Mouse (Mus musculus): ENCODE data around the gene Smarca4. TPM values are rescaled to one million over a fixed set of nuclear protein-coding genes. Genes with fewer than 3 reads are reported as not detected.

Smarca4 gene
- polyA plus RNA-seq, 1 experiment from 2014 or later = 83.2 TPM

GRCm38 (mm10) chr9:21605865-21606264 is 10.1 kb upstream of the Smarca4 start:
- no peaks in the 10 kb centered on the region for H3K9me3 ChIP-seq
- no peak overlapping the region for H3K27ac ChIP-seq
- ATAC-seq (ENCODE audit: borderline replicate concordance, extremely low read depth, low FRiP score, low TSS enrichment) = no peak
- WGBS = 70% methylated on average over 5 of the region's 5 CpGs
- no peaks in the 10 kb centered on the region for H3K4me1 ChIP-seq
- no peak overlapping the region for H3K9ac ChIP-seq
- no peaks in the 10 kb centered on the region for H3K27me3 ChIP-seq
- H3K4me3 ChIP-seq = no peak overlapping the region
- no peaks in the 10 kb centered on the region for H3K36me3 ChIP-seq
- H3K4me2 ChIP-seq = no peak overlapping the region

- no peak for ATAC-seq (ENCODE audit: borderline replicate concordance, extremely low read depth, low FRiP score, low TSS enrichment)
- 65% methylated on average over 1 of the region's 1 CpGs for WGBS
Measured at GRCm38 (mm10) chr9:21606648-21607047, 9.3 kb upstream of the Smarca4 start.

GRCm38 (mm10) chr9:21609861-21610260 is 6.1 kb upstream of the Smarca4 start:
- Histone ChIP-seq H3K27me3 (no peaks in the 10 kb centered on the region), H3K4me3 (no peak overlapping the region), H3K27ac (no peak overlapping the region), H3K36me3 (no peaks in the 10 kb centered on the region), H3K4me2 (no peak overlapping the region), H3K9ac (no peak overlapping the region), H3K9me3 (no peaks in the 10 kb centered on the region), H3K4me1 (peaks cover 2% of the 10 kb centered on the region; the same call in 1 of the 2 replicates)
- WGBS = 92% methylated on average over 1 of the region's 1 CpGs
- ATAC-seq (ENCODE audit: borderline replicate concordance, extremely low read depth, low FRiP score, low TSS enrichment) = no peak

More at GRCm38 (mm10) chr9:21606648-21607047, 9.3 kb upstream of the Smarca4 start:
- Histone ChIP-seq H3K9me3 (no peaks in the 10 kb centered on the region), H3K4me1 (no peaks in the 10 kb centered on the region), H3K27ac (no peak overlapping the region), H3K4me3 (no peak overlapping the region), H3K4me2 (no peak overlapping the region), H3K36me3 (no peaks in the 10 kb centered on the region), H3K9ac (no peak overlapping the region), H3K27me3 (no peaks in the 10 kb centered on the region)

- H3K4me1 ChIP-seq = peaks cover 19% of the 10 kb centered on the region
- H3K4me3 ChIP-seq = peak overlapping the region; percentile 81
- no peaks in the 10 kb centered on the region for H3K36me3 ChIP-seq
- 67% methylated on average over 15 of the region's 15 CpGs for WGBS
- peak overlapping the region; percentile 97 for H3K27ac ChIP-seq
- no peaks in the 10 kb centered on the region for H3K27me3 ChIP-seq
- ATAC-seq (ENCODE audit: borderline replicate concordance, extremely low read depth, low FRiP score, low TSS enrichment) = no peak
- H3K4me2 ChIP-seq = peak overlapping the region; percentile 79
- peak overlapping the region; percentile 72 for H3K9ac ChIP-seq
- H3K9me3 ChIP-seq = no peaks in the 10 kb centered on the region
Measured at GRCm38 (mm10) chr9:21614864-21615616, 929 bp upstream of the Smarca4 start.

GRCm38 (mm10) chr9:21616232-21616781 is 338 bp downstream of the Smarca4 start:
- H3K4me2 ChIP-seq = peak overlapping the region; percentile 68
- H3K4me3 ChIP-seq = peak overlapping the region; percentile 81
- no peaks in the 10 kb centered on the region for H3K36me3 ChIP-seq
- H3K9ac ChIP-seq = peak overlapping the region; percentile 83
- H3K27ac ChIP-seq = peak overlapping the region; percentile 98
- H3K9me3 ChIP-seq = no peaks in the 10 kb centered on the region
- peak; percentile 86 for ATAC-seq (ENCODE audit: borderline replicate concordance, extremely low read depth, low FRiP score, low TSS enrichment)
- whole genome bisulfite sequencing = under 1% methylated on average over 56 of the region's 57 CpGs
- no peaks in the 10 kb centered on the region for H3K27me3 ChIP-seq
- H3K4me1 ChIP-seq = peaks cover 19% of the 10 kb centered on the region

GRCm38 (mm10) chr9:21617066-21617465 is 1.1 kb downstream of the Smarca4 start:
- WGBS = 7% methylated on average over 10 of the region's 10 CpGs
- no peak for ATAC-seq (ENCODE audit: borderline replicate concordance, extremely low read depth, low FRiP score, low TSS enrichment)
- H3K4me2 ChIP-seq = peak overlapping the region; percentile 68
- no peaks in the 10 kb centered on the region for H3K9me3 ChIP-seq
- H3K4me3 ChIP-seq = peak overlapping the region; percentile 81
- H3K27ac ChIP-seq = peak overlapping the region; percentile 98
- peaks cover 19% of the 10 kb centered on the region for H3K4me1 ChIP-seq
- H3K9ac ChIP-seq = peak overlapping the region; percentile 83
- no peaks in the 10 kb centered on the region for H3K27me3 ChIP-seq
- H3K36me3 ChIP-seq = no peaks in the 10 kb centered on the region

GRCm38 (mm10) chr9:21620229-21620628 is 4.3 kb downstream of the Smarca4 start:
- Histone ChIP-seq H3K4me3 (no peak overlapping the region), H3K4me2 (no peak overlapping the region), H3K4me1 (peaks cover 15% of the 10 kb centered on the region), H3K9ac (no peak overlapping the region), H3K9me3 (no peaks in the 10 kb centered on the region), H3K27ac (no peak overlapping the region), H3K36me3 (no peaks in the 10 kb centered on the region), H3K27me3 (no peaks in the 10 kb centered on the region)
- no peak for ATAC-seq (ENCODE audit: borderline replicate concordance, extremely low read depth, low FRiP score, low TSS enrichment)
- 84% methylated on average over 4 of the region's 4 CpGs for WGBS

- H3K36me3 ChIP-seq = no peaks in the 10 kb centered on the region
- no peak overlapping the region for H3K4me2 ChIP-seq
- no peaks in the 10 kb centered on the region for H3K9me3 ChIP-seq
- H3K27me3 ChIP-seq = no peaks in the 10 kb centered on the region
- H3K9ac ChIP-seq = no peak overlapping the region
- 92% methylated on average over 1 of the region's 1 CpGs for WGBS
- no peak overlapping the region for H3K4me3 ChIP-seq
- H3K27ac ChIP-seq = no peak overlapping the region
- ATAC-seq (ENCODE audit: borderline replicate concordance, extremely low read depth, low FRiP score, low TSS enrichment) = no peak
- peaks cover 11% of the 10 kb centered on the region; the same call in 1 of the 2 replicates for H3K4me1 ChIP-seq
Measured at GRCm38 (mm10) chr9:21622676-21623075, 6.7 kb downstream of the Smarca4 start.

GRCm38 (mm10) chr9:21625342-21626339 is 9.7 kb downstream of the Smarca4 start:
- H3K27ac ChIP-seq = no peak overlapping the region
- no peak overlapping the region for H3K9ac ChIP-seq
- WGBS = 85% methylated on average over 10 of the region's 10 CpGs
- H3K27me3 ChIP-seq = no peaks in the 10 kb centered on the region
- no peaks in the 10 kb centered on the region for H3K4me1 ChIP-seq
- ATAC-seq (ENCODE audit: borderline replicate concordance, extremely low read depth, low FRiP score, low TSS enrichment) = no peak
- no peaks in the 10 kb centered on the region for H3K9me3 ChIP-seq
- H3K4me3 ChIP-seq = no peak overlapping the region
- no peaks in the 10 kb centered on the region for H3K36me3 ChIP-seq
- no peak overlapping the region for H3K4me2 ChIP-seq

- no peak for ATAC-seq (ENCODE audit: borderline replicate concordance, extremely low read depth, low FRiP score, low TSS enrichment)
- Histone ChIP-seq H3K27ac (no peak overlapping the region), H3K4me1 (no peaks in the 10 kb centered on the region)
Measured at GRCm38 (mm10) chr9:21626571-21626970, 10.6 kb downstream of the Smarca4 start.

GRCm38 (mm10) chr9:21627145-21627795 is 11.3 kb downstream of the Smarca4 start:
- Histone ChIP-seq H3K9me3 (no peaks in the 10 kb centered on the region), H3K27ac (no peak overlapping the region), H3K4me1 (no peaks in the 10 kb centered on the region), H3K4me3 (no peak overlapping the region), H3K36me3 (peaks cover 7% of the 10 kb centered on the region; the same call in 1 of the 2 replicates), H3K4me2 (no peak overlapping the region), H3K9ac (no peak overlapping the region), H3K27me3 (no peaks in the 10 kb centered on the region)
- ATAC-seq (ENCODE audit: borderline replicate concordance, extremely low read depth, low FRiP score, low TSS enrichment) = no peak
- 63% methylated on average over 5 of the region's 5 CpGs for WGBS

More at GRCm38 (mm10) chr9:21626571-21626970, 10.6 kb downstream of the Smarca4 start:
- no peaks in the 10 kb centered on the region for H3K27me3 ChIP-seq
- no peak overlapping the region for H3K9ac ChIP-seq
- H3K4me3 ChIP-seq = no peak overlapping the region
- no peaks in the 10 kb centered on the region for H3K9me3 ChIP-seq
- H3K4me2 ChIP-seq = no peak overlapping the region
- H3K36me3 ChIP-seq = peaks cover 6% of the 10 kb centered on the region; the same call in 1 of the 2 replicates
